Mouse (Mus musculus): ENCODE data around the gene Asic2. TPM values are rescaled to one million over a fixed set of nuclear protein-coding genes. Genes with fewer than 3 reads are reported as not detected.

The Asic2 gene
- polyA plus RNA-seq, 1 experiment from 2014 or later = 1.6 TPM

DNA sequence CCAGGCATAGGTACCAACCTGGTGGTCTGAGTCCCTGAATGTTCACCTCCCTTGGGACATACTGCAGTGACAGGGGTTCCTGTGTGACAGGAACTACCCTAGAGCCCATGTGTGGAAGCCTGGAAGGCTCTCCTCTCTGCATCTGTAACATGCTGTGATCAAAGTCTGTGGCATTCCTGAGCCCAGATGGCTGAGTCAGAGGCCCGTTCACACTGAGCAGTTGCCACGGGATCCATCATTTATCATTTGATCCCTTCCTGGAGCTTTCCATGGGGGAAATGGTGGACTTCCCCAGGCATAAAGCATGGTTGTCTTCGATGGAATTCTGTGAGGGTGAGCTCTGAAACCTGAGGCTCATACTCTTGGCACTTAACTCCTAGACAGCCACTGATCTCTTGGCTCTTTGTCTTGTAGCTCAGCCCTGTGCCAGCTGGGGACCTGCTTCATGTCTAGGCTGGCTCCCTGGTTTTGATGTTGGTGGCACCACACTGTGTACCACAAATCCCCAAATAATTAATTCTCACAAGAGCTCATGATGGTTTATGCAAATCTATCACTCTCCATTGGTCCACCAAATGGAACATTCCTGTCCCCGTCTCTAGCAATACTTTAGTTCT is 1054.7 kb downstream of the Asic2 start:
- no peaks in the 10 kb centered on the region for H3K4me1 ChIP-seq (ENCODE audit: control insufficient read depth, insufficient read depth, low read length)

GRCm38 (mm10) chr11:80912721-80913120 is 1055.5 kb downstream of the Asic2 start:
- Histone ChIP-seq H3K4me2 (no peak overlapping the region), H3K27me3 (ENCODE audit: control insufficient read depth, insufficient read depth, low read length) (no peaks in the 10 kb centered on the region), H3K4me1 (ENCODE audit: control insufficient read depth, insufficient read depth, low read length) (no peaks in the 10 kb centered on the region), H3K27ac (ENCODE audit: low read depth, low read length) (no peak overlapping the region), H3K9me3 (ENCODE audit: control insufficient read depth, low read length) (no peaks in the 10 kb centered on the region), H3K4me3 (ENCODE audit: low read depth, low read length) (no peak overlapping the region), H3K9ac (ENCODE audit: low read length) (no peak overlapping the region), H3K36me3 (ENCODE audit: control insufficient read depth, insufficient read depth, low read length) (no peaks in the 10 kb centered on the region)
- DNase-seq (ENCODE audit: low spot score, missing footprints) = no peak
- no peak for ATAC-seq (ENCODE audit: low FRiP score)
- 86% methylated on average over 5 of the region's 5 CpGs for WGBS

More for the DNA sequence above, 1054.7 kb downstream of the Asic2 start:
- WGBS = 58% methylated on average over 4 of the region's 4 CpGs
- Histone ChIP-seq H3K27me3 (ENCODE audit: control insufficient read depth, insufficient read depth, low read length) (no peaks in the 10 kb centered on the region), H3K4me3 (ENCODE audit: low read depth, low read length) (no peak overlapping the region), H3K4me2 (no peak overlapping the region), H3K9me3 (ENCODE audit: control insufficient read depth, low read length) (no peaks in the 10 kb centered on the region), H3K27ac (ENCODE audit: low read depth, low read length) (no peak overlapping the region), H3K9ac (ENCODE audit: low read length) (no peak overlapping the region), H3K36me3 (ENCODE audit: control insufficient read depth, insufficient read depth, low read length) (no peaks in the 10 kb centered on the region)
- no peak for DNase-seq (ENCODE audit: low spot score, missing footprints)
- no peak for ATAC-seq (ENCODE audit: low FRiP score)

DNA sequence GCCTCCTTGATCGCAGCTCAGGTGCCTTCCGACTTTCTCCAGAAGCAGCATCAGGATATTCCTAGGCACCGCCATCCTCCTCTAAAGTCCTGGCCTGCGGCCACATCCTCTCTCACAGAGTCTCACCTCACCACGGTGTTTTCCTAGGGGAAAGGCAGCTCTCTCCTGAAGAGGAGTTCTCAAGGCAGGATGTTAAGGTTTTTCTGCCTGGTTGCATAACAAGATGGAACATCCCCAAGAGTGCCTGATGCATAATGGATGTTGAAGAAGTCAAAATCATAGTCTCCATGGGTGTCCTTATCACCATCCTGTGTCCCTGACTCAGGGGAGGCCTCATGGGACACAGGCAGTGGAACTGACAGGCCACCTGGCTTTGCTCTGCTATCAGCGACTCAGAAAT is 1060.4 kb downstream of the Asic2 start:
- Histone ChIP-seq H3K4me2 (no peak overlapping the region), H3K9ac (ENCODE audit: low read length) (no peak overlapping the region), H3K27ac (ENCODE audit: low read depth, low read length) (no peak overlapping the region), H3K4me1 (ENCODE audit: control insufficient read depth, insufficient read depth, low read length) (no peaks in the 10 kb centered on the region), H3K9me3 (ENCODE audit: control insufficient read depth, low read length) (no peaks in the 10 kb centered on the region), H3K27me3 (ENCODE audit: control insufficient read depth, insufficient read depth, low read length) (no peaks in the 10 kb centered on the region), H3K36me3 (ENCODE audit: control insufficient read depth, insufficient read depth, low read length) (no peaks in the 10 kb centered on the region), H3K4me3 (ENCODE audit: low read depth, low read length) (no peak overlapping the region)
- ATAC-seq (ENCODE audit: low FRiP score) = no peak
- WGBS = 96% methylated on average over 6 of the region's 6 CpGs
- DNase-seq (ENCODE audit: low spot score, missing footprints) = no peak

- Histone ChIP-seq H3K4me1 (ENCODE audit: control insufficient read depth, insufficient read depth, low read length) (no peaks in the 10 kb centered on the region), H3K4me2 (no peak overlapping the region), H3K9ac (ENCODE audit: low read length) (no peak overlapping the region), H3K9me3 (ENCODE audit: control insufficient read depth, low read length) (no peaks in the 10 kb centered on the region), H3K27ac (ENCODE audit: low read depth, low read length) (no peak overlapping the region), H3K36me3 (ENCODE audit: control insufficient read depth, insufficient read depth, low read length) (no peaks in the 10 kb centered on the region), H3K27me3 (ENCODE audit: control insufficient read depth, insufficient read depth, low read length) (no peaks in the 10 kb centered on the region), H3K4me3 (ENCODE audit: low read depth, low read length) (no peak overlapping the region)
- DNase-seq (ENCODE audit: low spot score, missing footprints) (peak; percentile 90), ATAC-seq (ENCODE audit: low FRiP score) (no peak)
- WGBS = 35% methylated on average over 4 of the region's 4 CpGs
Observed at GRCm38 (mm10) chr11:80906456-80906855, 1061.8 kb downstream of the Asic2 start.

DNA sequence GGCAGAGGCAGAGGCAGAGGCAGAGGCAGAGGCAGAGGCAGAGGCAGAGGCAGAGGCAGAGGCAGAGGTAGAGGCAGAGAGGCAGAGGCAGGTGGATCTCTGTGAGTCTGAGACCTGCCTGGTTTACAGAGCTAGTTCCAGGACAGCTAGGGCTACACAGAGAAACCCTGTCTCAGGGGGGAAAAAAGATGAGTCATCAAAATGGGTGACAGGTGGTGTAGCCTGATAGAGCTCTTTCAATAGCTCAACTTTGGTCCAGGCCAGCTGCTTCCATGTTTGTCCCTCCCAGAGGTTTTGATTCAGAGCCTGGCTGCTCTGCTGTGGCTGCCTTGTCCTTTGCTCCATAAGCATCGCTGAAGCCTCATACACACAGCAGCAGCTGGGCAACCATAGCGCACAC is 1063.7 kb downstream of the Asic2 start:
- WGBS = 74% methylated on average over 2 of the region's 2 CpGs
- Histone ChIP-seq H3K36me3 (ENCODE audit: control insufficient read depth, insufficient read depth, low read length) (no peaks in the 10 kb centered on the region), H3K4me3 (ENCODE audit: low read depth, low read length) (no peak overlapping the region), H3K4me2 (no peak overlapping the region), H3K9ac (ENCODE audit: low read length) (no peak overlapping the region), H3K9me3 (ENCODE audit: control insufficient read depth, low read length) (no peaks in the 10 kb centered on the region), H3K27ac (ENCODE audit: low read depth, low read length) (no peak overlapping the region), H3K4me1 (ENCODE audit: control insufficient read depth, insufficient read depth, low read length) (no peaks in the 10 kb centered on the region), H3K27me3 (ENCODE audit: control insufficient read depth, insufficient read depth, low read length) (no peaks in the 10 kb centered on the region)
- DNase-seq (ENCODE audit: low spot score, missing footprints) = no peak
- ATAC-seq (ENCODE audit: low FRiP score) = no peak

DNA sequence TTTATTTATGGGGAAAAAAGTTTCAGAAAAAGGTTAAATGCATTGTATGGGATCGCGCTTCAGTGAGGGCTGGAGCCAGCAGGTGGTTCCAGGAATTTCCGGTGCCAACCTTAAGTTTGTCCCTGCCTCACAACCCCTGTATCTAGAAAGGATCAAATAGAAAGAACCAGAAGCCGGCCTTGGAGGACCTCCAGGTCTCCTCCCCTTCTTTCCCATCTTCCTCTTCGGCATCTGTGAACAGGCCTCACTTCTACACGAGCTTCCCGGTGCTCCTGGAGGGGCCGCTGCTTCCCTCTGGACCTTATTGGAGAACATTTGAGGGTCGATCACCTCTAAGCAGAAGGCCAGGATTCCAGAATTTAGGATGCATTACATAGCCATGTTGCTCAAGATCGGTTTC is 1064.8 kb downstream of the Asic2 start:
- 89% methylated on average over 10 of the region's 10 CpGs for WGBS

GRCm38 (mm10) chr11:80902664-80903063 is 1065.6 kb downstream of the Asic2 start:
- H3K9me3 ChIP-seq (ENCODE audit: control insufficient read depth, low read length) = no peaks in the 10 kb centered on the region
- DNase-seq (ENCODE audit: low spot score, missing footprints) (no peak), ATAC-seq (ENCODE audit: low FRiP score) (no peak)
- 85% methylated on average over 7 of the region's 7 CpGs for WGBS
- no peaks in the 10 kb centered on the region for H3K27me3 ChIP-seq (ENCODE audit: control insufficient read depth, insufficient read depth, low read length)
- no peak overlapping the region for H3K4me2 ChIP-seq
- no peaks in the 10 kb centered on the region for H3K4me1 ChIP-seq (ENCODE audit: control insufficient read depth, insufficient read depth, low read length)
- no peak overlapping the region for H3K4me3 ChIP-seq (ENCODE audit: low read depth, low read length)
- H3K27ac ChIP-seq (ENCODE audit: low read depth, low read length) = no peak overlapping the region
- H3K9ac ChIP-seq (ENCODE audit: low read length) = no peak overlapping the region
- no peaks in the 10 kb centered on the region for H3K36me3 ChIP-seq (ENCODE audit: control insufficient read depth, insufficient read depth, low read length)

More for the DNA sequence above, 1064.8 kb downstream of the Asic2 start:
- no peaks in the 10 kb centered on the region for H3K9me3 ChIP-seq (ENCODE audit: control insufficient read depth, low read length)
- DNase-seq (ENCODE audit: low spot score, missing footprints) (no peak), ATAC-seq (ENCODE audit: low FRiP score) (no peak)
- no peaks in the 10 kb centered on the region for H3K36me3 ChIP-seq (ENCODE audit: control insufficient read depth, insufficient read depth, low read length)
- H3K4me3 ChIP-seq (ENCODE audit: low read depth, low read length) = no peak overlapping the region
- no peaks in the 10 kb centered on the region for H3K4me1 ChIP-seq (ENCODE audit: control insufficient read depth, insufficient read depth, low read length)
- no peaks in the 10 kb centered on the region for H3K27me3 ChIP-seq (ENCODE audit: control insufficient read depth, insufficient read depth, low read length)
- H3K4me2 ChIP-seq = no peak overlapping the region
- H3K27ac ChIP-seq (ENCODE audit: low read depth, low read length) = no peak overlapping the region
- H3K9ac ChIP-seq (ENCODE audit: low read length) = no peak overlapping the region

DNA sequence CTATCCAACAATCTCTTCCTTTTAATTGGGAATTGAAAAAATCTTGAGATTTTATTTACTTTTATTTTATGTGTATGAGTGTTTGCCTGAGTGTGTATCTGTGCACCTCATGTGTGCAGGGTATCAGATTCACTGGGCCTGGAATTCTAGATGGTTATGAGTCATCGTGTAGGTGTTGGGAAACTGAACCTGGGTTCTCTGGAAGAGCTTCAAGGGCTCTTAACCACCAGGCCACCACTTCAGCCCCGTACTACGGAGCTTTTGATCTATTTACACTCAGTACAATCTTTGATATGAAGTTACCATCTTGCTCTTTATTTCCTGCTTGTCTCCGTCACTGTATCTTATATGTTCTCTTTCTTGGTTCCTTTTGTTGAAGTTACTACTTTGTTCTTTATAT is 1067.7 kb downstream of the Asic2 start:
- H3K9me3 ChIP-seq (ENCODE audit: control insufficient read depth, low read length) = no peaks in the 10 kb centered on the region
- H3K27me3 ChIP-seq (ENCODE audit: control insufficient read depth, insufficient read depth, low read length) = no peaks in the 10 kb centered on the region
- no peak overlapping the region for H3K4me2 ChIP-seq
- no peak overlapping the region for H3K9ac ChIP-seq (ENCODE audit: low read length)
- DNase-seq (ENCODE audit: low spot score, missing footprints) = no peak
- no peak for ATAC-seq (ENCODE audit: low FRiP score)
- no peaks in the 10 kb centered on the region for H3K36me3 ChIP-seq (ENCODE audit: control insufficient read depth, insufficient read depth, low read length)
- WGBS = 88% methylated on average over 4 of the region's 4 CpGs
- no peak overlapping the region for H3K27ac ChIP-seq (ENCODE audit: low read depth, low read length)
- no peak overlapping the region for H3K4me3 ChIP-seq (ENCODE audit: low read depth, low read length)
- no peaks in the 10 kb centered on the region for H3K4me1 ChIP-seq (ENCODE audit: control insufficient read depth, insufficient read depth, low read length)

- no peak overlapping the region for H3K4me2 ChIP-seq
- DNase-seq (ENCODE audit: low spot score, missing footprints) (no peak), ATAC-seq (ENCODE audit: low FRiP score) (no peak)
- no peaks in the 10 kb centered on the region for H3K9me3 ChIP-seq (ENCODE audit: control insufficient read depth, low read length)
- no peak overlapping the region for H3K27ac ChIP-seq (ENCODE audit: low read depth, low read length)
- H3K27me3 ChIP-seq (ENCODE audit: control insufficient read depth, insufficient read depth, low read length) = no peaks in the 10 kb centered on the region
- H3K4me1 ChIP-seq (ENCODE audit: control insufficient read depth, insufficient read depth, low read length) = no peaks in the 10 kb centered on the region
- no peak overlapping the region for H3K4me3 ChIP-seq (ENCODE audit: low read depth, low read length)
- no peaks in the 10 kb centered on the region for H3K36me3 ChIP-seq (ENCODE audit: control insufficient read depth, insufficient read depth, low read length)
- WGBS = 89% methylated on average over 3 of the region's 3 CpGs
- no peak overlapping the region for H3K9ac ChIP-seq (ENCODE audit: low read length)
Observed at GRCm38 (mm10) chr11:80895853-80896252, 1072.4 kb downstream of the Asic2 start.
